Mouse (Mus musculus) neutrophil, adult 5-6 weeks (primary cell): Measurements from ENCODE around the gene Myl7. TPM values are rescaled to one million over a fixed set of nuclear protein-coding genes. Genes with fewer than 3 reads are reported as not detected.

Source experiments
- ATAC-seq: fragments of 151-379, 151-347 bp; 2 replicates; pipeline ENCODE4 v1.8.0; 2017; ENCODE audit warnings: mild to moderate bottlenecking, moderate TSS enrichment; ENCODE audit not compliant: insufficient number of reproducible peaks, poor library complexity, low FRiP score, severe bottlenecking; ENCODE audit errors: extremely low read depth
- total RNA-seq: library from RNA; stranded (forward); fragments of 200-1000 nt; gene quantifications from 2 replicates; pipeline ENCODE4 v1.2.3, GENCODE M21; 2017

Myl7 gene
- total RNA-seq, 1 experiment from 2014 or later: not detected

GRCm38 (mm10) chr11:5877421-5877820 lies 21.2 kb downstream of the Myl7 start:
- no peak for ATAC-seq

GRCm38 (mm10) chr11:5873192-5873591 lies 25.4 kb downstream of the Myl7 start:
- no peak for ATAC-seq

GRCm38 (mm10) chr11:5872707-5873106 lies 25.9 kb downstream of the Myl7 start:
- no peak for ATAC-seq

- ATAC-seq: no peak
Observed at GRCm38 (mm10) chr11:5870069-5870468, 28.5 kb downstream of the Myl7 start.

- ATAC-seq: no peak
Observed at GRCm38 (mm10) chr11:5869331-5869730, 29.3 kb downstream of the Myl7 start.

- ATAC-seq: no peak
Observed at GRCm38 (mm10) chr11:5868324-5868723, 30.3 kb downstream of the Myl7 start.

- ATAC-seq: no peak
Observed at GRCm38 (mm10) chr11:5867196-5867595, 31.4 kb downstream of the Myl7 start.

- no peak for ATAC-seq
Observed at GRCm38 (mm10) chr11:5862394-5863105, 36.0 kb downstream of the Myl7 start.

- no peak for ATAC-seq
Observed at GRCm38 (mm10) chr11:5861678-5862393, 36.7 kb downstream of the Myl7 start, which contains the start of gene Aebp1. Gene Aebp1, plus strand, starts transcription at chr11:5861947.

GRCm38 (mm10) chr11:5860639-5861038 lies 37.9 kb downstream of the Myl7 start:
- ATAC-seq: no peak

GRCm38 (mm10) chr11:5859883-5860550 lies 38.6 kb downstream of the Myl7 start:
- ATAC-seq: no peak

- ATAC-seq: no peak
Observed at GRCm38 (mm10) chr11:5858723-5859122, 39.9 kb downstream of the Myl7 start.

- ATAC-seq: no peak
Observed at GRCm38 (mm10) chr11:5856479-5857130, 42.0 kb downstream of the Myl7 start.

GRCm38 (mm10) chr11:5855902-5856301 lies 42.7 kb downstream of the Myl7 start:
- no peak for ATAC-seq

GRCm38 (mm10) chr11:5855481-5855880 lies 43.1 kb downstream of the Myl7 start:
- no peak for ATAC-seq

GRCm38 (mm10) chr11:5852314-5852713 lies 46.3 kb downstream of the Myl7 start:
- ATAC-seq: no peak

GRCm38 (mm10) chr11:5851021-5851736 lies 47.4 kb downstream of the Myl7 start:
- no peak for ATAC-seq

GRCm38 (mm10) chr11:5850452-5850851 lies 48.1 kb downstream of the Myl7 start:
- no peak for ATAC-seq

- ATAC-seq: no peak
Observed at GRCm38 (mm10) chr11:5849316-5849715, 49.3 kb downstream of the Myl7 start.
